Mouse (Mus musculus): Measurements from ENCODE around the gene Cpvl. TPM values are rescaled to one million over a fixed set of nuclear protein-coding genes. Genes with fewer than 3 reads are reported as not detected.

The Cpvl gene
- total RNA-seq, 4 experiments from 2014 or later: not detected

DNA sequence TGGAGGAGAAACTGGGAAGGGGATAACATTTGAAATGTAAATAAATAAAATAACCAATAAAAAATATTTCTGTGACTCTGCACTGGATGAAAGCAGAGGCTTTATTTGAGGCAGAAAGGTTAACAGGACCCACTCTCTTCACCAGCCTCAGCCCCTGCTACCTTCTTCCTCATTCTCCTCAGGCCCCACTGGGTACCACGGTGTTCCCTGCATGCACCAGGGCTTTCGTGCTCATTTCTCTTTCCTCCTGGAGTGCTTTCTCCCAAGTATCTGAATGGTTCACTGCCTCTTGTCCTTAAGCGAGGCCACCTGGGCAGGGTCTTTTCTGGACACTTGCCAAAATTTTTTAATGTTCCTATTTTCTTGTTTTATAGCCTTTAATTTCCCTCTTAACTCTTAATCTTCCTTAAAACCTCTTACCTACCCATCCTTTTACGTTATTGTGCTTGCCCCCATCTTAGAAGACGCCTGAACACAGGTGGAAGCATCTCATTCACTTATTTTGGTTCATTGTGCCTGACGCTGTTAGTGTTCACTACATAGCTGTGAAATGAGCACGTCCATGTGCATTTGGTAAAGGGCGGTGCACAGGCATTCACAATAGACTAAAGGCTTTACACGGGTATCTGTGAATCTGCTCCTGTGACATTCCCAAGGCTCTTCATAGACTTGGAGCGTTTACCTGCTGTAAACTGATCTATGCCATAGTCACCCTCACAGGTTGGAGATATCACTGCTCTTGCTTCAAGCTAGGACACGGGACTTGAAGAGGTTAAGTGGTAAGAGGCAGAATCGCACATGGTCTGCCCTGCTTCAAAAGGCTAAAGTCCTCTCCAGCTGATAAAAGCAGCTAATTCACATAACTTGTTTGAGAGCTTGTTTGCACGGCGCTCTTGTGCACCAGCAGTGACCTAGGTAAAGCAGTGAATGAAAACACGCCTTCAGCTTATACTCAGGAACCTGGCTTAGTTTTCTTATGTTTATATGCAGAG, 41.0 kb downstream of the Cpvl start:
- no peak for DNase-seq (ENCODE audit: low spot score in 2 of 2)

DNA sequence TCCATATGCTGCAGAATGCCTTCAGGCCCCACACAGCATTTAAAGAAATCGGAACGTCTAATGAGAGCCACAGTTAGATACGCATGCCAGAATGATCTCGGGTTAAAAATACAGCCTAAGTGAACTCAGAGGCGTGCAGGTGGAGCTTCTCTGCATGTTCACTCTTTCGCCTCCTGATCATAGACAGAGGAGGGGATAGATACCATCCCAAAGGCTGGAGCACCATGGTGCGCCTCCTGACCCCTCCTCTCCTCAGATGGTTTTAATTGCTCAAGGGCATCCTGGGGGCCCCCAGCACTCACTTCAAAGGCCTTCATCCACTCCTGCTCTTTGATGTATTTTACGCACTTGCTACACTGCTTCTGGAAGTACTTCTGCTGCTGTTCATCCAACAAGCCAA, 46.9 kb downstream of the Cpvl start:
- DNase-seq (ENCODE audit: low spot score in 2 of 2): no peak

DNA sequence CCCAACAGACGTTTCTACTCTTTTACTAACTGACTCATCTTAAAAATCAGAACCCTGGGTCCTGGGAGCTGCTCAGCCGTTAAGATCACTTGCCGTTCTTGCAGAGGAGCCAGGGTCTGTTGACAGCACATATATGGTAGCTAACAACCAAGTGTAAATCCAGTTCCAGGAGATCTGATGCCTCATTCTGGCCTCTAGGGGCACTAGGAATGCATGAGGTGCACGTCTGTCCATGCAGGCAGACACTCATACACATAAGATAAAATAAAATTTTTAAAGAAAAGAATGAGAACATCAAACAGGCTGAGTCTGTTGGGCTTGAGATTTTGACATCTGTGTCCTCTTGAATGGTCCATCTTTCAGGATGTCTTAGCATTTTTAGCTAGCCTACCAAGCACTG, 48.6 kb downstream of the Cpvl start:
- no peak for DNase-seq (ENCODE audit: low spot score in 2 of 2)

DNA sequence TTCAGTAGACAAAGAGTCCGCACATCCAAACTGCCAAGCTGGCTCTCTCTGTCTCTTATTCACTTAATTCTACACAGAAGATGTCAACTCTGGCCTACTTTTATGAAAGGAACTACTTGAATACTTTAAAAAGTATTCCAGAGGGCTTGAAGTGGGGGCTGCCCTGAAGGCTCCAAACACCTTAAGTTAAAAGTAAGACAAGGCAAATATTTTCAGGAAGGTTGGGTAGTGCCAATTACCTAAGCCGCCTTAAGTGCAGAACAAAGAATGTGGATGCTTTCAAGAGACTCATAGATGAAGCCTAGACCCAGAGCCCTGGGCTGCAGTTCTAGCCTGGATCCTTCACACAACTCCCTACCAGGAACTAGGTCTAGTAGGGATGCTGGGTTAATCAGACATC, 52.3 kb downstream of the Cpvl start:
- no peak for DNase-seq (ENCODE audit: low spot score in 2 of 2)

DNA sequence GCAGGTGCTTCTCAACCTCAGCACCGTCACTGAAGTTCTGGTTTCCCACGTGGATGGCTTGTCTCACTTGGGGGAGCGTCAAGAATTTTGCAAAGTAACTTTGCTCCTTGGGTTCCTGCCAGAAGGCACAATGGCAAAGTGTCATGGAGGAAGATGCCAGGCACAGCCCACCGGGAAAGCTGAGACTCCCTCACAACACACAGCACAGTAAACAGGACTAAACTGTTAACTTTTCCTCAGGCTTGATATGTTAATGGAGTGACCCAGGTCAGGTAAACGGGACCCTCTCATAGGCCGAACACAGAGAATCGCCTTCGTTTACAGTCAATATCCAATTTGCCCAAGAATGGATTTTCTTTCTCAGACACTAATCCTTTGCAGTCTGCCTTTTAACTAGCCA, 53.3 kb downstream of the Cpvl start:
- no peak for DNase-seq (ENCODE audit: low spot score in 2 of 2)

DNA sequence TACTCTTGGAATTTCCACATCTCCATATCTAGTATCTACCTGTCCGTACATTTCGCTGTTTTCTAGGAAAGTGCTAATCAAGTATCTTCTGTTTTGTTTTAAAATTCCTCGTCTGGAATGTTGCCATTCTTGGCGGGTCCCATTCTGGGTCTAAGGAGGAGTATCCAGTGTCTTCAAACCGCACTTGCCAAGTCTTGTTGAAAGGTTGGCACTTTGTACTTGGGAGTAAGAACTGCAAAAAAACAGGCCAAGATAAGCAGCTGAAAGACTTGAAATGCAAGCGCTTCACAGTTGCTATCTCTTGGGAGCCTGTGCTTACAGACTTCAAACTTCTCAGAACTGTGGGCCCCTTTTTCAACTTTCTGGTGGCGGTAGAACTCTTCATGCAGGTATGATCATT, 58.4 kb downstream of the Cpvl start:
- no peak for DNase-seq (ENCODE audit: low spot score in 2 of 2)

DNA sequence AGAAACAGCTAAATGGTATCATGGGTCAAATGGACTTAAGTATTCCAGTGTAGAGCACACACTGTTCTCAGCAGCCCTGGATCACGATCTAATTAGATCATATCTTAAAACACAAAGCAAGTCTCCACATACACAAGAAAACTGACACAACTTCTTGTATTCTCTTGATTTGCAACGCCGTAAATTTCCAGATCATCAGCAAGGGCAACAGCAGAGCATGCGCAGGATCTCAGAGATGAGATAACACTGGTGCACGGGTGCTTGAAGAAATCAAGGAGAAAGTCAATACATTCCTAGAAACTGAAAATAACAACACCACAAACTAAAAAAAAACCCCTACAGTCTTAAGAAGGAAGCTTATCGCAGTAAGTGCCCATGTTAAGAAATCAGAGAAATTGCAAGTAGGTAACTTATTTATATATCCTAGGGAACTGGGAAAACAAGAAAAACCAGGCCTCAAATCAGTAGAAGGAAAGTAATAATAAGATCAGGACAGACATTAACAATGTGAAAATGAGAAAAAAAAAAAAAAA, 61.4 kb downstream of the Cpvl start:
- DNase-seq (ENCODE audit: low spot score in 2 of 2): no peak

DNA sequence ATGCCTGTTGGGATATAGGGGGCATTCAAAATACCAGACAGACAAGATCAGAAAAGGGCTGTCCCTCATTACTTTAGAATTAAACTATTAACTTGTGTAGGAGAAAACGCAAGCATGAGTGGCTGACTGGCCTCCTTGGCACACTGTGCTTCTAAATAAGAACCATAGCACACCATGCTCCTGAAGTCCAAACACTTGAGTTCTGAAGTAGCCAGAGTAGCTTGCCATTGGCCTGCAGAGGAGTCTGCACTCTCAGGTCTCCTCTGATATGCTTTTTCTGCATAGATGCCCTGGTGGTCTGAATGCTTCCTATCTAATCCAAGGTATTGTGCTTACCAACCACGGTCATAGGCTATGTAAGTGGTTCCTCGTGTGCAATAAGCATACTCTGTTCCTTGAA, 63.1 kb downstream of the Cpvl start:
- DNase-seq (ENCODE audit: low spot score in 2 of 2): no peak

DNA sequence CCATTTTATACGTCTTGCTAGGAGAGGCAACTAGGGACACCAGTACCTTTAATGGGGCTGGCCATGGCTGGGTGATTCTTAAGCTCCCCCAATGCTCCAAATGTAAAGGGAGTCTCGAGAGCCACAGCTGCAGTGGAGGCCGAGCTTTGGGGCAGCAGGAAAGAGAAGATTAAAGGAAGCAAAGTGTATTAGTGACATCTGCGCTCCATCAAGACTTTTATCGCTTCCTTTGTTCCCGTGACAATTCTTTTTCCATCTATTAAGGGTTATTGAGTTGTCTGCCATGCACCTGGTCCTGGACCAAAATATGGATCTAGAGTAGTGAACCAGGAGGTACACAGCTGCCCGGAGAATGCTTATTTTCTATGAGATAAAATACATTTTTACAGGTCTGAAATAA, 65.3 kb downstream of the Cpvl start:
- DNase-seq (ENCODE audit: low spot score in 2 of 2): no peak

DNA sequence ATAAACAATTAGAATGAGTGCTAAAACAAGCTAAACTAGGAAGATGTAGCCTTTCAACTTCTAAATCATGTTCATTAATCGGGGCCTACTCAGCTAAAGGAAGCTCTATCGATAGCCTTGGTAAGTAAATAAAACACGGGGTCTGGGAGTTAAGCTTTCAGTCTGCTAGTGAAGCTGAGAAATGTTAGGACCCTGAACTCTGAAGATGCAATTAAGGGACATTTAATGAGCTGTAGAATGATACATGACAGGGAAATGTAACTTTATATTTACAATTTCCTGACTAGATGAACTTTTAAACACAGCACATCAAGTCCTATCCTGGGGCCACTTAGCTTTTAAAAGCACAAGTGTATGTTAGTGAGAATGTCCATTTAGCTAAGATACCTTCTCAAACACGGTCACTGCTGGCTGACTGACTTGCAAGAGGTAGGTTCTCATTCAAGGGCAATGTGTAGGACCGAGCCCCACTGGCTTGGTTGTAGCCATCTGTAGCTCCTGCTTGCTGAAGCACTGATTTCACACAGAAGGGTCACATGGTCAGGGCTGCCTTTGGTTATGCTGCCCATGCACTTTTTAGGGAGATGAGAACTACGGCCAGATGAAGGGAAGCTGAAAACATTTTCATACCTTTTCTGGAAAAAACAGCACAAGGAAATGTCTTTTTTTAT, 66.2 kb downstream of the Cpvl start:
- no peak for DNase-seq (ENCODE audit: low spot score in 2 of 2)

DNA sequence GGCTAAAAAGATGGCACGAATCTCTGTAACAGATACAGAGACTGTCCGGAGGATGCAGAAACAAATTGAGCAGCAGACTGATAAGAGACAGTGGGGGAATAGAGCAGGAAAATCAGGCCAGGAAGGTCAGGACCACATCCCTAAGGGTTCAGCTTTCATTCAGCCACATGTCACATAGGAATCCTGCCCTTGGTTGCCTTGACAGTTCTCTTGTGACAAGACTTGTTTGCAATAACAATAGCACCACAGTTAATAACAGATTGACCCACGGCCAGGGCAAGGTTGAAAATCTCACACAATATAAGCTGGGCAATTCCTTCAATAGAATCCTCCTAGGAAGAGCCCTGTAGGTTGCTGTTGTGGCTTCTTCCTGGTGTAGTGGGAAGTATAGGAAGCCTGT, 68.5 kb downstream of the Cpvl start:
- no peak for DNase-seq (ENCODE audit: low spot score in 2 of 2)

DNA sequence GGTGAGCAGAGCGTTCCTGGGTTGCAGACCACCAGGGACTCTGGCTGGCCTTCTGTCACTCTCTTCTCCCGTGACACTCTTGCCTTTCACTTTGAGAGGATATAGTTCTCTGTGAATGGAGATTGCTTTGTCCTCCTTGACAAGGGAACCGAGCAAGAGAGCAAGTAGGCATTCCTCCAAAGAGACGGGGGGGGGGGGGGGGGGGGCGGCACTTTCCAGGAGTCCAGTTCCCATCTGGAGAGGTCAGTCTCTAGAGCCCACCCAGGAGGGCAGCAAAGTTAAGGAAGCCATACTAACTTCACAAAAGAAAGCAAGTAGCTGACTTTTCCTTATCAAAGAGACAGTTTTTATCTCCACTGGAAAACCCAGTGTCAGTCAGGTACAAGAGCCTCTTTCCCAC, 69.0 kb downstream of the Cpvl start:
- no peak for DNase-seq (ENCODE audit: low spot score in 2 of 2)

DNA sequence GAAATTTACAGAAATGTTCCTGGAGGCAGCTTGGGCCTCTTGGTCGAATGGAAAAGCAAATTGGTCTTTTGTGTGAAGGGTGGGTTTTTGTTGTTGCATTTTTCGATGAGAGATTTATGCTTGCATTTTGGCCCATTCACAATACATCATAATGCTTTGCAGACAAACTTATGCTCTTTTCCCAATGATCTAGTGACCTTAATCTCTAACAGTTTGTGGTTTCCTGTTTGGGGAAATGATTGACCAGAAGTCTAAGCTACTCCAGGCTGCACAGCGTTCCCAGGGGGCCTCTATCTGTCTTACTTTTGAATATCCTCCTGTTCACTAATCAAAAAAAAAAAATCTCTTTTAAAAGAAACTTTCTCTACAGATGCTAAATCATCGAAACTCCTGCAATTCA, 71.6 kb downstream of the Cpvl start:
- no peak for DNase-seq (ENCODE audit: low spot score in 2 of 2)

DNA sequence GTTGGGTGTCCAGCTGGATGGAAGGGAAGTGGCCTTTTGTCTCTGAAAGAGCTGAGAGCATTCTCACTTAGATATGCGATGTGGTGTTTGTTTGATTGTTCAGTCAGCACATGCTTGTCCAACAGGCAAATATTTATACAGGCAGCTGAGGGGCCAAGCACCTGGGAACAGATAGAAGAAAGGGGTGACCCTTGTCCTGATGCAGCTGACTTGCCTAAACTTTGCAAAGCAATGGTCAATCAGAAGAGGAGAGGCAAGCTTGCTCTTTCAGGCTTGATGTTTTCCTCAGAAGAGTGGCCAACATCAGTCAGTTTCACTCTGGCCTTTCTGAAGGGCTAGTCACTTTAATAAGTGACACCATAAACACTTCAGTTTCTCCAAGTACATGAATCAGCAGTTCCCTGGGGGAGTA, 72.4 kb downstream of the Cpvl start:
- no peak for DNase-seq (ENCODE audit: low spot score in 2 of 2)

DNA sequence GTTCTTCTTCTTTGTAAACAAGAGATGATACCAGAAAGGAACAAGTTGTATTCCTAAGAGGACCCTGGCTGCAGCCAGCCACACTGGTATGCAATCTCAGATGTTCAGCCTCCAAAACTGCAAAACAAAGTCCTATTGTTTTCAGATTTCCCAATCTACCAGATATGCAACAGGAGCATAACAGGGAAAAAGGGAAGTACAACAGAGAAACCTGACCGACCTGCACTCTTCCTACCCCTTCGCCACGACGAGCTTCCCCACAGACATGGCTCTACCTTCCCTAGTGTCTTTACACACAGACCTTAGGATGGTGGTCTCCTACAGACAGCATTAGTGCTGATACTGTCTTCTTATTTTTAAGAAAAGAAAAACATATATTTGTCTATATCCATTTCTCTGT, 72.9 kb downstream of the Cpvl start:
- DNase-seq (ENCODE audit: low spot score in 2 of 2): no peak

DNA sequence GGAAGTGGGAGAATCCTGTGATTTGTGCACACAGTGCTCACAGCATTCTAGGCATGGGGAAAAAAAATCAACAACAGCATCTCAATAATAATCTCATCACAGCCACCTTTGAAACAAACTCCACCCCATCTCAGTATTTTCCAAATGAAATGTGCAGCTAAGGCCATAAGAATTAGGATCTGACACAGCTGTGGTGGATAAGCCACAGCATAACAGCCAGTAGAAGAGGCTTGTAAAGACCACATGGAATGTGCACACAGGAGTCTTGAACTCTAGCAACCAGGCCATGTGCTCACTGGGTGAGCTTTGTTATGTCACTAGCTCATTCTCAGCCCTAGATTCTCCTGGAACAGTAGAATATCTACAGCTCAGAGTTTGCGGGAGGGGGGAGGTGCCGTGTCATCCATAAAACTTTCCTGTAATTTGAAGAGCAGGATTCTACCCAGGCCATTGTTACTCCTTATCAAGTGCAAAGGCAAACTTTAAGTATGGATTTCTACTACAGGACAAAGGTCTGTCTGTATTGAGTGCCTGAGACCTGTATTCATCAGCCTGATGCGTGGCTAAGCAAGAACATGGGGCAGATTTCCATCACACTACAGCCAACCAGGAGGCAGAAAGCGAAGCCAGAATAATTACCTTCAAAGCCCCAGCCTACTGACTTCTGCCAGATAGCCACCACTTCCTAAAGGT, 73.6 kb downstream of the Cpvl start:
- DNase-seq (ENCODE audit: low spot score in 2 of 2): no peak

DNA sequence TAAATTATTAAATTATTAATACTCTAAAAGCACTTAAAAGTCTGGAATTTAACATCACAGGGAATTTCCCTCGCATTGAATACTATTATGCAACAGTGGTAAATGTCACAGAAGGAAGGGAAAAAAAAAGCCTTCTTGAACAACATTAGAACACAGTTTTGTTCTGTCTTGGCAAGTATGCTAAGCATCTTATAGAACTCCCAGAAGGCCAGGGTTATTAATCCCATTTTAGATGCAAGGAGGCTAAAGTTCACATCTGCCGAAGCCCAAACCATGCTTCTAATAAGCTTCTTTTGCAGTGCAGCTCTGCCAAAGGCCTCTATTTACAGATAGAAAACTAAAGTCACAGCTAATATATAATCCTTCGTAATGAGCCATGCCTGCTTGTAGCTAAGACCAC, 74.3 kb downstream of the Cpvl start:
- DNase-seq (ENCODE audit: low spot score in 2 of 2): no peak

DNA sequence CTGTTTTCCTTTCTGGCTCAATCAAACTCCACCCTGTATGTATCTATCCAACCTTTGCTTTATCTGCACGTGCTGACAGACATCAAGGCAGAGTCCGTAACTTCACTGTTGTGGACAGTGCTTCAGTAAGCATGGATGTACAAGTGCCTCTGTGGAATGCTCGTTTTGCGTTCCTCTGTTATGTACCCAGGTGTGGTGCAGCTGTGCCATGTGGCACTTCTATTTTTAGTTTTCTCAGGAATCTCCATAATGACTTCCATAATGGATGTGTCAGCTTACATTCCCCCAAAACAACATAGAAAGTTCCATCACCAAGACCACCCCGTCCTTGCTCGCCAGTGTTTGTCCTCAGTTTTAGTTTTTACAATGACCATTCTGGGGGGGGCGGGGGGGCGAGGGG, 76.7 kb downstream of the Cpvl start:
- no peak for DNase-seq (ENCODE audit: low spot score in 2 of 2)

DNA sequence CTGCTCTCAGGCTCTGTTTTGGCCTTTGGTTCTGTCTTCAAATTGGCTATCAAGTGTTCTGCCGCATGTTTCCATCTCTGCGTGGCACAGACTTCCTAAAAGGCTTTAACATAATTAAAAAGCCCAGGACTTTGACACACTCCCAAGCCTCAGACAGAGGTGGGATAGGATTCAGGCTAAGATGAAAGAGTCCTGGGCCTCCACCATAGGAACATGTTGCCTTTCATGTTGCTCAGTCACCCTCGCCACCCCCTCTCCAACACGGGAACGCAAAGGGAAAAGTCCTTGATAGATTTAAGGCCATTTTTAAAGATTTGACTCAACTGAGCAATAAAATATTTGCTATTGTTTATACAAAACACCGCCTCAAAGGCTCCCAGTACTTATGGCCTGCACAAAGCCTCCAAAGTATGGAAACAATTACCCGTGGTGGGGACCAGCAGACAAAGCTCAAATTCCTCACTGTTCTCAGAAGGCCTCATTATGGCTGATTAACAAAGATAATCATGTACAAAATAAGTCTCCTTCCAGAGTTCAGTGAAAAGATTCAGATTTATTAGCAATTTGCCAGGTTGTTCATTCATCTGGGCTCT, 80.5 kb downstream of the Cpvl start:
- DNase-seq (ENCODE audit: low spot score in 2 of 2): no peak

DNA sequence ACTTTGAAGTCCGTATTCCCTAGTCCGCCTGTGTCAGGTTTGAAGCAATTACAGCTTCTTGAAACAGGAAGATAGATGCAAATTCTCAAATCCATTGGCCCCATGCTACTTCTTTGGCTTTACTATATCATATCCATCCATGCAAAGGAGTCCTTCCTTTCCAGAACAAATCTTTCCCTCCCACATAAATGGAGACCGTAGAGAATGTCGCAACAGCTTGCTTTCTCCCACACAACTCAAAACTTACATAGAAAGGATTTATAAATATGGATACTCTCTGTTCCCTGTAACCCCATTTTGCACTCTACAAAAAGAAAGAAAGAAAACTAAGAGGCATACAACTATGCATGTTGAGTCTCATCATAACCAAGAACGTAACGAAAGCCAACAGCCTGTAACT, 81.3 kb downstream of the Cpvl start:
- DNase-seq (ENCODE audit: low spot score in 2 of 2): no peak

DNA sequence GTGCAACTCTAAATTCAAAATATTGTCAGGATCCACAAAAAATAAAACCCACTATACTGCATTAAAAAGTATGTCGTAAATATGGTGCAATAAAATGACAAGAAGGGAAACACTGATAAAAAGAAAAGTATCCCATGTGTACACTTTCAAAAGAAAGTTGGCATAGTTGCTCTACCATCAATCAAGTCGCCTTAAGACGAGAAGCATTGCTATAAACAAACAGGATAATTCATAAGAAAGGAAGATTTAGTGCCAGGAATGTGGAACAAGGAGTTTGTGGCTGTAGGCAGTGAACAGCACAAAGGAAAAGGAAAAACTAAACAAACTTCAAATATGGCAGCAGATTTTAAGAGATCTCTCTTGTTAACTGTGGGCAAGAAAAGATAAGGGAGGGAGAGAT, 84.7 kb downstream of the Cpvl start:
- no peak for DNase-seq (ENCODE audit: low spot score in 2 of 2)

DNA sequence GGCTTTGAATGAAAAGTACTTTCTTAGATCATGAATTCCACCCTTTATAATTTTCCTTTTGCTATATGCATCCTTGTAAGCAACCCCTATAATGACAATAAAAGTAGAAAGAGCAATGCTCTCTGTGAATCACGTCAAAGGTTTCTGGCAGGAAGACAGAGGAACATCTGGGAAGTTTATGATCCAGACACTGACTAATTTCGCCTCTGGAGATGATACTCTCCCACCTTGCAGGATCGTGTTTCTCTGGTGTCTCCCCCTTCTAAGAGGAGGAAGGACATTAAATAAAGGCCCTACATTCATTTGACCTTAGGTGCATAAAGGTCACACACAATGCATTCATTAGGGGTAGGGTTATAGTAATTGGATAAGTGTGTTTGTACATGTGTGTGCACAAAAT, 87.4 kb downstream of the Cpvl start:
- no peak for DNase-seq (ENCODE audit: low spot score in 2 of 2)

All from layer of hippocampus, adult 8-10 months (tissue).